Mouse (Mus musculus) lung, postnatal 0 days (tissue): ENCODE results near the gene Hoxd8.

Source experiments
- CTCF ChIP-seq: IDR thresholded peaks from 2 replicates; pipeline ENCODE4 v1.5.1; 2016; ENCODE audit warnings: antibody characterized with exemption, mild to moderate bottlenecking
- EP300 ChIP-seq: IDR thresholded peaks from 2 replicates; pipeline ENCODE4 v1.6.1; 2016; ENCODE audit warnings: antibody characterized with exemption, mild to moderate bottlenecking, control low read depth

GRCm38 (mm10) chr2:74722949-74723348 is 18.5 kb downstream of the Hoxd8 start:
- TF ChIP-seq CTCF (no peak), EP300 (no peak)
